Mouse (Mus musculus) erythroblast, adult 5-6 weeks (primary cell): ENCODE data around the gene Lrrc25. TPM values are rescaled to one million over a fixed set of nuclear protein-coding genes. Genes with fewer than 3 reads are reported as not detected.

ENCODE experiments used
- ATAC-seq: replicated peaks from 2 replicates; pipeline ENCODE4 v1.8.0; 2016; ENCODE audit warnings: moderate number of reproducible peaks, mild to moderate bottlenecking, moderate TSS enrichment, inconsistent platforms; ENCODE audit not compliant: poor library complexity, low FRiP score, severe bottlenecking
- total RNA-seq, 2 experiments: library from RNA; stranded (forward) in 1 of 2; stranded (reverse) in 1 of 2; fragments of 150-400 nt in 1 of 2; fragments of 200-764, 138-1000 nt in 1 of 2; gene quantifications; 2 replicates each; pipeline versions ENCODE4 v1.2.3 to v1.2.4; 2015 to 2017; ENCODE audit warnings: low replicate concordance in 2 of 2

The Lrrc25 gene
- total RNA-seq, 2 experiments from 2014 or later = 2.3 to 9.0 TPM

- ATAC-seq = peak; percentile 79
Measured at GRCm38 (mm10) chr8:70611849-70612248, 4.1 kb upstream of the Lrrc25 start.

GRCm38 (mm10) chr8:70613763-70614162, 2.2 kb upstream of the Lrrc25 start:
- ATAC-seq = no peak

- no peak for ATAC-seq
Measured at GRCm38 (mm10) chr8:70614469-70614868, 1.5 kb upstream of the Lrrc25 start.

GRCm38 (mm10) chr8:70615281-70615680, 674 bp upstream of the Lrrc25 start:
- no peak for ATAC-seq

- ATAC-seq = no peak
Measured at GRCm38 (mm10) chr8:70616645-70617044, 690 bp downstream of the Lrrc25 start.

- ATAC-seq = 0 out of 2 replicates have a peak, but pooled peaks have one; percentile 22
Measured at GRCm38 (mm10) chr8:70617985-70618384, 2.0 kb downstream of the Lrrc25 start.

GRCm38 (mm10) chr8:70618888-70619334, 3.0 kb downstream of the Lrrc25 start:
- peak; percentile 80 for ATAC-seq

- ATAC-seq = peak; percentile 55
Measured at GRCm38 (mm10) chr8:70622220-70622619, 6.3 kb downstream of the Lrrc25 start.

- 0 out of 2 replicates have a peak, but pooled peaks have one; percentile 33 for ATAC-seq
Measured at GRCm38 (mm10) chr8:70625104-70625503, 9.1 kb downstream of the Lrrc25 start.

- no peak for ATAC-seq
Measured at GRCm38 (mm10) chr8:70627041-70627440, 11.1 kb downstream of the Lrrc25 start.

- ATAC-seq = no peak
Measured at GRCm38 (mm10) chr8:70628986-70629490, 13.1 kb downstream of the Lrrc25 start.

GRCm38 (mm10) chr8:70629574-70630531, 13.9 kb downstream of the Lrrc25 start:
- ATAC-seq = peak; percentile 74

GRCm38 (mm10) chr8:70630532-70631381, 14.8 kb downstream of the Lrrc25 start:
- ATAC-seq = peak; percentile 28; the same call in 1 of the 2 replicates

GRCm38 (mm10) chr8:70631436-70631835, 15.5 kb downstream of the Lrrc25 start:
- ATAC-seq = no peak

GRCm38 (mm10) chr8:70632346-70632892, 16.5 kb downstream of the Lrrc25 start, which contains the start of gene Gdf15:
Gene Gdf15 (minus strand): TSS chr8:70632456.
- no peak for ATAC-seq

GRCm38 (mm10) chr8:70634066-70634465, 18.1 kb downstream of the Lrrc25 start:
- no peak for ATAC-seq

- ATAC-seq = peak; percentile 54
Measured at GRCm38 (mm10) chr8:70635527-70635926, 19.6 kb downstream of the Lrrc25 start.

- ATAC-seq = no peak
Measured at GRCm38 (mm10) chr8:70636838-70637237, 20.9 kb downstream of the Lrrc25 start.

- ATAC-seq = no peak
Measured at GRCm38 (mm10) chr8:70638752-70639151, 22.8 kb downstream of the Lrrc25 start.

GRCm38 (mm10) chr8:70643019-70643418, 27.1 kb downstream of the Lrrc25 start:
- no peak for ATAC-seq
